Comparison of ENCODE assay signal across 24 mouse cellular contexts in the genomic region with DNA sequence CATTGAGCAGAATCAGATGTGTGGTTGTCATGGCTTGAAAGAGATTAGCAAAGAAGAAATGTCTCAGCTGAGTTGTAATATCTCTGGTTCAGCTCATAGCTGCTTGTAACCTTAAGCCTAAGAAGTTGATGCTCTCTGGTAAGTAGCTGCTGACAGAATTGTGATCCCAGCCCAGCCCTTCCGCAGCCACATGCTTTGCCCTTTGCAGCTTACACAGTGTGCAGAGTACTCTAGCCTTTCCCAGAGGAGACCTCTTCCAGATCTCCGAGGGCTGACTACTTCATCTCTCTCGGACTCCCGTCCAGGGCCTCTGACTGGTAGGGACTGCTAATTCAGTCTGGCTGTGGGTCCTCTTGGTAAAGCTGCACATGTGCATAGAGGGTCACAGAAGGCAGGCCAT.
"Had no signal": no experiment of that assay in that cellular context is flagged by ENCODE, and none has a peak within 500 bp of the region (broad histone marks: within the 10 kb centered on the region; RNA-seq: fewer than 3 reads in every experiment).

No protein-coding gene starts in this region.

- H3K4me1 ChIP-seq: limb, embryonic 10.5 days; limb, embryonic 13.5 days; liver, embryonic 12.5 days; liver, embryonic 15.5 days; lung, embryonic 15.5 days; megakaryocyte, embryonic 14.5 days; neural tube, embryonic 12.5 days; neural tube, embryonic 15.5 days; stomach, embryonic 15.5 days had no signal

- DNase-seq: kidney, postnatal 14 days; kidney, postnatal 4 days; layer of hippocampus, adult 9-11 months; liver; lung, adult 18-20 months; lung, postnatal 10 days; lung, postnatal 36 days; midbrain, embryonic 14.5 days; right cerebral cortex, adult 18-20 months; right cerebral cortex, postnatal 14 days; right cerebral cortex, postnatal 4 days; spleen, adult 18-20 months; thymus, postnatal 25 days had no signal

- H3K27me3 ChIP-seq: limb, embryonic 13.5 days; liver, embryonic 12.5 days; liver, embryonic 15.5 days; lung, embryonic 15.5 days; megakaryocyte, embryonic 14.5 days; neural tube, embryonic 12.5 days; neural tube, embryonic 15.5 days; stomach, embryonic 15.5 days had no signal

- H3K27ac ChIP-seq: layer of hippocampus, adult 2 months; limb, embryonic 10.5 days; limb, embryonic 13.5 days; liver, embryonic 12.5 days; liver, embryonic 15.5 days; lung, embryonic 15.5 days; neural tube, embryonic 12.5 days; neural tube, embryonic 15.5 days; stomach, embryonic 15.5 days had no signal

- H3K9ac ChIP-seq: limb, embryonic 13.5 days; liver, embryonic 12.5 days; liver, embryonic 15.5 days; lung, embryonic 15.5 days; neural tube, embryonic 12.5 days; neural tube, embryonic 15.5 days; stomach, embryonic 15.5 days had no signal

- H3K9me3 ChIP-seq: limb, embryonic 10.5 days; limb, embryonic 13.5 days; liver, embryonic 12.5 days; liver, embryonic 15.5 days; lung, embryonic 15.5 days; megakaryocyte, embryonic 14.5 days; neural tube, embryonic 12.5 days; neural tube, embryonic 15.5 days; stomach, embryonic 15.5 days had no signal

- H3K4me3 ChIP-seq: layer of hippocampus, adult 2 months; limb, embryonic 10.5 days; limb, embryonic 13.5 days; liver, embryonic 12.5 days; liver, embryonic 15.5 days; lung, embryonic 15.5 days; megakaryocyte, embryonic 14.5 days; neural tube, embryonic 12.5 days; neural tube, embryonic 15.5 days; stomach, embryonic 15.5 days had no signal

- ATAC-seq: liver, embryonic 12.5 days had no signal

- H3K4me2 ChIP-seq: limb, embryonic 13.5 days; liver, embryonic 12.5 days; liver, embryonic 15.5 days; lung, embryonic 15.5 days; midbrain, embryonic 11.5 days; neural tube, embryonic 12.5 days; neural tube, embryonic 15.5 days; stomach, embryonic 15.5 days had no signal

- H3K36me3 ChIP-seq: liver, embryonic 12.5 days; liver, embryonic 15.5 days; lung, embryonic 15.5 days; neural tube, embryonic 12.5 days; neural tube, embryonic 15.5 days; stomach, embryonic 15.5 days had no signal
